Mouse (Mus musculus) induced T-regulatory cell, adult 2 months (primary cell): ENCODE data around the gene Liph.
"Not testable (repeated sequence)": the region's sequence is repeated elsewhere in the genome, so short reads cannot be mapped to it uniquely, and the experiment has no call there.

ENCODE experiments used
- DNase-seq: peaks from one replicate; pipeline ENCODE4 v3.0.0-alpha.2; 2012; ENCODE audit warnings: low read depth

Gene Liph

GRCm38 (mm10) chr16:21995304-21995703 lies at the start of gene Liph:
TSS of gene Liph (minus strand) at chr16:21995663.
- peak; percentile 33 for DNase-seq

- no peak for DNase-seq
These were observed 48.4 kb upstream of the Liph start for GRCm38 (mm10) chr16:22043830-22044229.

- no peak for DNase-seq
These were observed 44.5 kb upstream of the Liph start for GRCm38 (mm10) chr16:22039978-22040377.

- no peak for DNase-seq
These were observed 43.1 kb upstream of the Liph start for GRCm38 (mm10) chr16:22038554-22038953.

GRCm38 (mm10) chr16:22027474-22027873 lies 32.0 kb upstream of the Liph start:
- no peak for DNase-seq

- peak; percentile 65 for DNase-seq
These were observed 26.7 kb upstream of the Liph start for GRCm38 (mm10) chr16:22022122-22022521.

GRCm38 (mm10) chr16:22015569-22015968 lies 20.1 kb upstream of the Liph start:
- no peak for DNase-seq

GRCm38 (mm10) chr16:22009596-22009995 lies 14.1 kb upstream of the Liph start:
- DNase-seq: peak; percentile 76

- DNase-seq: peak; percentile 100
These were observed 13.7 kb upstream of the Liph start, which contains the start of gene Senp2 for GRCm38 (mm10) chr16:22009099-22009584. TSS of gene Senp2 (plus strand) at chr16:22009484.

GRCm38 (mm10) chr16:22001606-22002005 lies 6.1 kb upstream of the Liph start:
- DNase-seq: no peak

- DNase-seq: no peak
These were observed 5.7 kb upstream of the Liph start for GRCm38 (mm10) chr16:22001172-22001571.

- no peak for DNase-seq
These were observed 4.7 kb upstream of the Liph start for GRCm38 (mm10) chr16:21999941-22000690.

GRCm38 (mm10) chr16:21998061-21998460 lies 2.6 kb upstream of the Liph start:
- DNase-seq: no peak

GRCm38 (mm10) chr16:21996881-21997641 lies 1.6 kb upstream of the Liph start:
- DNase-seq: no peak

GRCm38 (mm10) chr16:21996402-21996801 lies 939 bp upstream of the Liph start:
- DNase-seq: no peak

- no peak for DNase-seq
These were observed 3.7 kb downstream of the Liph start for GRCm38 (mm10) chr16:21991774-21992173.

GRCm38 (mm10) chr16:21990893-21991292 lies 4.6 kb downstream of the Liph start:
- not testable (repeated sequence) for DNase-seq

- no peak for DNase-seq
These were observed 7.5 kb downstream of the Liph start for GRCm38 (mm10) chr16:21987956-21988355.

GRCm38 (mm10) chr16:21986191-21986590 lies 9.3 kb downstream of the Liph start:
- no peak for DNase-seq

- no peak for DNase-seq
These were observed 11.4 kb downstream of the Liph start for GRCm38 (mm10) chr16:21984091-21984490.

GRCm38 (mm10) chr16:21983581-21983980 lies 11.9 kb downstream of the Liph start:
- no peak for DNase-seq

GRCm38 (mm10) chr16:21983146-21983545 lies 12.3 kb downstream of the Liph start:
- no peak for DNase-seq

GRCm38 (mm10) chr16:21977347-21977746 lies 18.1 kb downstream of the Liph start:
- no peak for DNase-seq
